Mouse (Mus musculus): ENCODE measurements around the gene Gm17268.

GRCm38 (mm10) chr11:82053849-82054248, 15.5 kb upstream of the Gm17268 start:
- no peak for TF ChIP-seq CTCF (IDR thresholded peaks at IDR 0.05; ENCODE audit: borderline replicate concordance, control insufficient read depth, extremely low read depth, insufficient read depth, low read length, poor library complexity)
- no peak for TF ChIP-seq POLR2A (IDR thresholded peaks at IDR 0.05; ENCODE audit: control insufficient read depth, extremely low read depth, insufficient read depth, low read length, poor library complexity)

Measured in thymus, adult 2 months (tissue).